Comparison of ENCODE assay signal across 8 mouse cellular contexts in genomic region chr11:119267768-119268556, GRCm38 (mm10). TPM values are rescaled to one million over a fixed set of nuclear protein-coding genes. Genes with fewer than 3 reads are reported as not detected.
DNase-seq lines count a peak whose midpoint lies in the region; ATAC-seq lines count a peak whose summit lies in the region.

Gaa (plus strand) TSS chr11:119267887.

- ATAC-seq in megakaryocyte progenitor cell, adult 5-6 weeks (replicated peaks; ENCODE audit: poor library complexity) = peak; percentile 97

- DNase-seq in adipocyte (ENCODE audit: low spot score) = peak; percentile 98
- DNase-seq in embryo, embryonic 10 days (ENCODE audit: low spot score) = peak; percentile 98
- peak; percentile 97 for DNase-seq in gastrocnemius, postnatal 10 days
- peak; percentile 99 for DNase-seq in induced T-regulatory cell, adult 2 months (ENCODE audit: low read depth)
- peak; percentile 88 to 98 for DNase-seq in left cerebral cortex, adult 9 months (ENCODE audit: low spot score in 2 of 2)
- DNase-seq in right cerebral cortex, postnatal 14 days = peak; percentile 97
- peak; percentile 94 to 95 for DNase-seq in urinary bladder, postnatal 36 days (ENCODE audit: low spot score in 2 of 2)

RNA-seq across cellular contexts. Expression of gene Gaa, which starts in this region (rescaled TPM):
- total RNA-seq in gastrocnemius, postnatal 10 days (2021) = 10 to 100 TPM; 67.7 to 78.6 TPM
- 29.4 and 29.5 TPM in 2 replicates for total RNA-seq in megakaryocyte progenitor cell, adult 5-6 weeks (2015)
- total RNA-seq in megakaryocyte progenitor cell, adult 5-6 weeks (2017) = 25.2 and 26.9 TPM in 2 replicates

Comparison
In these comparisons a context has a peak if more than half of its experiments do, and no peak if none do; other contexts are left out.
1. Peak in every context shown above with its lines: DNase-seq and ATAC-seq.